Mouse (Mus musculus): ENCODE measurements around the gene Il10ra.

GRCm38 (mm10) chr9:45300422-45301104 is 31.6 kb upstream of the Il10ra start:
- TF ChIP-seq CTCF (IDR thresholded peaks at IDR 0.05) (peak; percentile 90), EP300 (IDR thresholded peaks at IDR 0.05) (peak; percentile 51)
